Mouse (Mus musculus): ENCODE results near the gene Cbr2.
A peak's percentile ranks its signal among the peaks of the same experiment; 100 is the strongest.

The Cbr2 gene

DNA sequence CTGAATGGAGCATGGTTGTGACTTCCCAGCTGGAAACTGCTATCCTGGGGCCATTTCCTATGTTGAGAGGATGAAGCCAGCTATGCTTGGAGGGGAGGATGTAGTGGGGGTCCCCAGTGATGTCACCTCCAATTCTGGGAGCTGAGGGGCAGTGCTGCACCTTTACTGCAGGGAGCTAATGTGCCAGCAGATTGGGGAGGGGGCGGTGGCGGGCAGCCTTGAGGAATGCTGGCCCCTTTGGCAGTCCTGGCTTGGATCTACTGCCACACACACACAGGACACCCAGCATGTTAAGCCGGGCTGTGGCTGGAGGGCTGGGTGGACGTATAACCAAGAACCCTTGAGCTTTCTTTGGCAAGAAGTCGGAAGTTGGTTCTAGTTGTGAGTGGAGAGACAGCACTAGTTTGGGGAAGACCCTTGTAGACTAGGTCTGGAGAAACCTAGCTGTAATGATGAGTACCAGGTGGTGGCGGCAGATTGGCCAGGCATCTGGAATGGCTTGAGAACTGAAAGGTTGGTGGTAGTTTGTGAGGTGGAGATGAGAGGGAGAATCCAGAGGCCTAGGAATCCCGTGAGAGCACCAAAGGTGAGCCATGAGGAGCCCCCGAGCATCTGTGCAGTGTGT is 19.8 kb downstream of the Cbr2 start:
- no peak for DNase-seq (ENCODE audit: low spot score)

- no peak for DNase-seq (ENCODE audit: low spot score)
Observed at GRCm38 (mm10) chr11:120710672-120711071, 21.2 kb downstream of the Cbr2 start.

DNA sequence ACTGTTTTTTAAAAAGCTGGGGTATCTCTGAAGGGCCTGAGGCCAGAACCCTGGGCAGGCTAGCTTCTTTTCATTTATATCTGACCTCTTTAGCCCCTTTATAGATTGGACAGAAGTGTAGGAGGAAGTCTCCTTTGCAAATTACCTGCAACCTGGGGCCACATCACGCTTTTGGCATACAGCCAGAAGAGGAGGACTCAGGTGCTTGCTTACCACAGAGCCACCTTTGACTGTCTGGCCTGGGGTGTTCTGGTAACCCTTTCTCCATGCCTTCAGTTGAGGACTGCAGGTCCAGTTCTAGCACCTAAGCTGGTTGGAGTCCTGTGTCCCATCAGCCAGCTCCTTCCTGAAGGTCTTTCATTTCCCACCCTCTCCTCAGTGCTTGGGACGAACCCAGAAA is 22.4 kb downstream of the Cbr2 start:
- DNase-seq (ENCODE audit: low spot score), result no peak

- DNase-seq (ENCODE audit: low spot score), result no peak
Observed at GRCm38 (mm10) chr11:120707969-120708368, 23.9 kb downstream of the Cbr2 start.

GRCm38 (mm10) chr11:120707225-120707624 is 24.7 kb downstream of the Cbr2 start:
- DNase-seq (ENCODE audit: low spot score), result no peak

DNA sequence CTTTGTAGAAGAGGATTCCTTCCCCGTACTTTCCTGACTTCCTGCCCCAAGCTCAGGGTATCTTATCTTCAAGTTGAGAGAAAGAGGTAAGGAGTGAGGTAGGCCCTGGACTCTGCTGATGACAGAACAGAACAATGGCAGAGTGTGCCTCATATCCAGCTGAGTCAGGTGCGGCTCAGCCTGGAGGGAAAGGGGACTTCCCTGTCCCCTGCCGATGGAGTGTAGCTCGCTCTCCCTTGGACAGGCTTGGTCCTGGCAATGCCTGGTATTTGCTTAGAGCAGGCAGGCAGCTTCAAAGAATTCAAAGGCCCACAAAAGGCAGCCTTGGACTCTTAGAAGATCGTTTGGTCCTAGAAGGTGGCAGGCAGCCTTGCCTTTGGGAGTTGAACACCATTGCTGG is 25.8 kb downstream of the Cbr2 start:
- no peak for DNase-seq (ENCODE audit: low spot score)

DNA sequence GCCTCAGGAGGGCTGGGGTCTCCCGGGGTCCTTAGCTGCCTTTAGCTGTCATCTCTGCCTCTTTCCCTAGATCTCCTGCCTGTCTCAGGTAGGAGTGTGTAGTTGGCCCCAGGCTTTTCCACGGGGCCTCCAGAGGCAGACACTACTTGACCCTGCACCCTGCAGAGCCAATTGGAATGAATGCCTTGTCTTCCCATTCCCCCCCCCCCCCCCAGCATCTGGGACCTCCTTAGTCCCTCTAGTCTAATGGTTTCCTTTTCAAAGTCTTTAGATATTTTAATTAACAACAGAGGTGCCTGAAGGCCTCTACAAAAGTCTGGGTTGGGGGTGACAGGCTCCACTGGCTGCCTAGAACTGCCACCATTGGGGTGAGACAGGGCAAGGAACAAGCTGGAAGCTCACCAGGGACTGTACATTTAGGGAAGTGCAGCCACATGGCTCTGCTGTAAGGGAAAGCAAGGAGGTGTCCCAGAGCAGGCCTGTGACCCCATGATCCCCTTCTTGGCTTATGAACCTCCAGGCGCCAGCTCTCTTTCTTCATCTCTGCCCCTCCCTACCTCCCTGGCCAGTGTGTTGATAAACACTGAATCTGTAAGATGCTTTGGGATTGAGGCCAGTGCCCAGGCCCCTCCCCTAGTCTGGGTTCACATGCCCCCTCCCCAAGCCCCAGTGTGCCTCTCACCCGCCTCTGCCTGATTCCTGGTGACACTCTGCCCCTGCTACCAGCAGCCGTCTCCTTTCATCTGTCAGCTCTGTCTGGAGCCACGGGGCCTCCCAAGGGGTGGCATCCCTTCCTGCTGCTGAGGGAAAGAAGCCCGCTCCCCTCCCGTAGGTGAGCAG is 27.2 kb downstream of the Cbr2 start:
- DNase-seq (ENCODE audit: low spot score), result peak; percentile 79

DNA sequence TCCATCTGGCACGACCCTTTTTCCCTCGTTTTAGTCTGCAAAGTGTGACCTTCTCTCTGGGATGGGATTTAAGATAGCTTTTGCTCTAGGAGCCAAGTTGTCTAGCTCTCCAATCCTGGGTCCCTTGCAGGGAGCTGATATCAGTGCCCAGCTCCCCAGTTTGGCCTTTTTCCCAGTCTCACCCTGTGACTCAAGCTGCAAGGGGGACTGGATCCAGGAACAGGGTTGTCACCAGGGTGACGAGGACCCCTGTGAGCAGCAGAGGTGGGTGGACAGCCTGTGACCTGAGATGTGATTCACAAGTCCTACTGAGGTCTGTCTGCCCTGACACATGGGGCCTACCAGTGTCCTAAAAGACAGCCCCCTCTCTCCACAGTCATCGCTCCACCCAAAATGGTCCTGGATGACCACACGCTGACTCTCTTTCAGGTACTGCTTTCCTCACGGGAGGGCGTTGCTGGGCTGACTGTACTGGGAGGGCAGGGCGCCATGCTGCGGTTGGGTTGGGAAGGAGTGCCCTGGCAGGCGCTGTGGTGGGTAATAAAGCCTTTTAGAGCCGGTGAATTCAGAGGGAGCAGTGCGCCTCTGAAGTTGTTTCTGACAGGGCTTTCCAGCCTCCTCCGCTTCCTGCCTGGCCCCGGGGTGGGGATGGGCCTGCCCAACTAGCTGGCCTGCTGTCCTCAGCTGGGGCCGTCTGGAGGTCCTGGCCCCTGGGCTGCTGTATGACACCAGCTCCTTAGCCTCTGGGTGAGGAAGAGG is 28.0 kb downstream of the Cbr2 start:
- no peak for DNase-seq (ENCODE audit: low spot score)

DNA sequence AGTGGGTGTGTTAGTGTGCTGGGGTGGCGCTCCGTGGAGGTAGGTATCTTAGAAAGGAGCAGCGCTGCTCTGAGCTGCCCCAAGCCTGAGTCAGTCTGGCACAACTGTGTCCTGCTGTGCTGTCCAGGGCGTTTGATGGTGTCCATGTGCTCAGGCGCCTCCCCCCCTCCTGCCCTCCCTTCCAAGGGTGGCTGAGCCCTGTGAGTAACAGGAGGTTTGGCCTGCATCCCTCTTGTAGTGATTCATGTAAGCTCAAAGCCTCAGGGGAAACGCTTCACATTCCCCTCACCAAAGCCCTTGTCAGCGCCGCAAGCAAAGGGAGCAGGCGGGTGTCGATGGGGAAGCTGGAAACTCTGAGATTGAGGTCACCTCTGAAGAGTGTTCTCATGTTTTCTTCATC is 34.2 kb downstream of the Cbr2 start:
- DNase-seq (ENCODE audit: low spot score), result no peak

DNA sequence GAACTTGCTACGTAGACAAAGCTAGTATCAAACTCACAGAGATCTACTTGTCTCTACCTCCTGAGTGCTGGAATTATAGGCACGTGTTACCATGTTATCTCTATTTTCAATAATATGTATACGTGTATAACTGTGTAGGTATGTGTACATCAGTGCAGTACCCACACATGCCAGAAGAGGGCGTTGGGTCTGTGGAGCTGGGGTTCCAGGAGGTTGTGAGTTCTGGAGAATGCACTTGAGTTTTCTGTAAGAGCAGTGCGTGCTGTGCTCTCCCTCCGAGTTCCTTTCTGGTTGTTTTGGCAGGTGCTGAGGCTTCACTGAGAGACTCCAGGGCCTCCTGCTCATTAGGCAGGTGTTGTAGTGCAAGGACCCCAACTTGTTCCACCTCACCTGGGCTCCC is 35.3 kb downstream of the Cbr2 start:
- no peak for DNase-seq (ENCODE audit: low spot score)

- no peak for DNase-seq (ENCODE audit: low spot score)
Observed at GRCm38 (mm10) chr11:120695641-120696040, 36.3 kb downstream of the Cbr2 start.

DNA sequence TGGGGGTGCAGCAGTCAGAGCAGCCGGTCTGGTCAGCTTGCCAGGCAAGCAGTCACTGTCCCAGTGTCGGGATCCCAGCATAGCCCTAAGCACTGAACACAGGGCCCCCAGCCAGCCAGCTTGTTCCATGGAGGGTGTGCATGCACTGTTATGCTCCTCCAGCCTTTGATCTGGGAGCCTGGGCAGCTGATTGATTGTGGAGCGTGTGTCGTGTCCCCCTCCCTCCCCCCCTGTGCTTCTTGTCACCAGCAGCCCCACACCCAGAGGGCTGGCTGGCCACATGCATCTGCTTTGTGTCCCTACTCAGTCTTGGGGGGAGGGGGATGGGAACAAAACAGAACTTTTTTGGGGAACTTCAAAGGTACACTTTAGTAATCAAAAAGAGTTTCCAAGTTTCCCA is 36.7 kb downstream of the Cbr2 start:
- DNase-seq (ENCODE audit: low spot score), result no peak

- DNase-seq (ENCODE audit: low spot score), result no peak
Observed at GRCm38 (mm10) chr11:120693461-120693860, 38.5 kb downstream of the Cbr2 start.

- DNase-seq (ENCODE audit: low spot score), result no peak
Observed at GRCm38 (mm10) chr11:120692471-120693011, 39.4 kb downstream of the Cbr2 start.

DNA sequence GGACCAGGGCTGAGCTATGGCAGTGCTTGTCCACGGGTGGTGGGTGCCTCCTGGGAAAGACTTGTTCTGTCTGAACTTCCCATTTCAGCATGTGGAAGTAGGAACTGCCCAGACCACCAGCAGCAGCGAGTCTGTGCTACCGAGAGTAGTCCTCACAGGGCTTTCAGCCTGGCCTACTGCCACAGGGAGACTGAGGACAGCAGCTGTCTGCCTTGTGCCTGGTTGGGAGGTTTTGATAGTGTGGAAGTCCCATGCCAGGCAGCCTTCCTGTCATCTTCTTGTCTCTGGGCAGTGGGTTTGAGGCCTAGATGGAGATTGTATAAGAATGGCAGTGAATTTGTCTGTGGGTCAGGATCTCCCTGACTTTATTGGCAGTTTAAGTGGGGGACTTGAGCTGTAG is 42.5 kb downstream of the Cbr2 start:
- DNase-seq (ENCODE audit: low spot score), result no peak

DNA sequence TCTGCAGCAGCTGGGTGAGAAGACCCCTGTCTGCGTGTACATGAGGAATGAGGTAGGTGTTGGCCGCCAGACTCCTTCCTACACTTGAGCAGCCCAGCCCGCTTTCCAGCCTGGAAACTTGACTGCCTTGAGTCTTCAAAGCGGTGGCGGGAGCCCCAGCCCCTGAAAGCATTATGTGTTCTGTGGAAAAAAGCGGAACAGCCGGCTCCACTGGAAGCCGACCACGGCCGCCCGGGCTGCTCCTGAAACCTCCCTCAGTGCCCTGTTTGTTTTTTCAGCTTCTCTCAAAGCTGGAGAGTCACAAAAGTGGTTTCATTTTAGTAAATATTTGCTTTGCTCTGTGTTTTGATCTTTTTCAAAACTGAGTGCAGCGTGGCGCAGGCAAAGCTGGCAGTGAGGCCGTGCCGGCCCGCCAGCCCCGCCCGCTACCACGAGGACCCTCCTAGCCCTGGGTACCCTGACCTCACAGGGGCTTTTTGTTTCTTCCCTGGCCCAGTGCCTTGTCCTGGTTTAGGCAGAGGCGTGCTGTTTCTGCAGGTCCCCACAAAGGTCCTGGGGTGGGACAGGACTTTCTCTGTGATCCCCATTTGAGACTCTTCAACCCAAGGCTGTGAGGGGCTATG is 45.2 kb downstream of the Cbr2 start:
- no peak for DNase-seq (ENCODE audit: low spot score)

- no peak for DNase-seq (ENCODE audit: low spot score)
Observed at GRCm38 (mm10) chr11:120684660-120685059, 47.3 kb downstream of the Cbr2 start.

DNA sequence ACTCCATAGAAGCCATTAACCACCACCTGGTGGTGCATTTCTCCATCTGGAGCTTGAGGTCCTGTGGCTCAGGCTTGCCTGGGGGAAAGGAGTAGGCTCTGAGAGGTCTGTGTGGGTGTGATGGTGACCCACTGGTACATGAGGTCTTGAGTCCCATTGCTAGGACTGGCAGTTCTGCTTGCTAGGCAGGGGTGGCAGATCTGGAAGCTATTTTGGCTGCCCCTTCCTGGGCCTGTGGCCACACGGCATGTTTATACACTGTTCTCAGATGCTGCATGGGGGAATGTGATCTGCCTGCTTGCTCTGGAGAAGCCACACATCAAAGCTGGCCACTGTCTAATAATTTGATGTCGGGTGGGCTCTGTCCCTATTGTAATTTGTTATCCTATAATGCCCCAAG is 47.8 kb downstream of the Cbr2 start:
- DNase-seq (ENCODE audit: low spot score), result no peak

DNA sequence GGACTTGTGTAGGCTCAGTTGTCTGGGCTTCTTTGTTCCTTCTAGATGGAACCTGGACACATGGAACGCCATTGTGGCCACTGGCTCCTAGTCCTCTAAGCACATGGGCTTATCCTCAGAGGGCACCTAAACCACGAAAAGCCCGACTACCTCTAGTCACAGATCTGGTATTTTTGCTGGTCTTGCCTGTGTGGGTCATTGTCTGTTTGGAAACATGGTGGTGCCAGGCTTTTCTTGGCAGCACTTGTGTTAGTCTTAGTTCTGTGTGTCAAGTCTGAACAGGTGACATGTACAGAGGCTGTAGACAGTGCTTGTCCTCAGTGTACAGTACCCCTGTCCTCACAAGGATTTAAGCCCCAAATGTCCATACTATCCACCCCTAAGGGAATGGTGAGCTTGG is 48.4 kb downstream of the Cbr2 start:
- no peak for DNase-seq (ENCODE audit: low spot score)

GRCm38 (mm10) chr11:120682683-120683082 is 49.2 kb downstream of the Cbr2 start:
- DNase-seq (ENCODE audit: low spot score), result no peak

- DNase-seq (ENCODE audit: low spot score), result peak; percentile 48
Observed at GRCm38 (mm10) chr11:120679909-120680308, 52.0 kb downstream of the Cbr2 start.
